Mouse (Mus musculus): Measurements from ENCODE around the gene Hist1h3g.
A peak's percentile ranks its signal among the peaks of the same experiment; 100 is the strongest.

The Hist1h3g gene

DNA sequence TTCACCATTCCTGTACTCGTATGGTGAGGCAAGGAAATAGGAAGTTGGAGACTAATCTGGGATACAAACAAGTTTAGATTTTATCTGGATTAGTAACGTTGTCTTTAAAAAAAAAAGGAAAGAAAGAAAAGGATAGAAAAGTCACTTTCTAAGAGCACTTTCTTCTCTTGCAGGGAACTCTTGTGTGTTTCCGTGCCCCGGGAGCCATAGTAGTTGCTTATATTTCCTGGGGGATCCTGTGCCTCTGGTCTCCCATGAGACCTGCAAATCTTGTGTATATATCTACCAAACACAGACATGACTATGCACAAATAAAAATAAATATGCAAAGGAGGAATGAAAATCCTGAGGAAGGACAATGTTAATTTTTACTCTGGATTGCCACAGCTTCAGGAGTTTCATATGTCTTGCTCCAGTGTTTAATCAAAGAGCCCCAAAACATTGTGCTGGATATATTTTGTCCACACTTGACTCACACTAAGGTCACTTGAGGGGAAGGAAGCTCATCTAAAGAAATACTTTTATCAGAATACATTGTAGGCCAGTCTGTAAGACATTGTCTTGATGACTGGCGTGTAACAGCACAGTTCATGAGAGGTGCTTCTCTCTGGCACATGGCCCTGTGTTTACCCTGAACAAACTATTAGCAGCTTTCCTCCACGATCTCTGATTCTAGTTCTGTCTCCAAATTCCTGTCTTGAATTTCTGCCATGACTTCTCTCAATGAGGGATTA, 41.9 kb downstream of the Hist1h3g start:
- DNase-seq (ENCODE audit: low spot score), result peak; percentile 9

DNA sequence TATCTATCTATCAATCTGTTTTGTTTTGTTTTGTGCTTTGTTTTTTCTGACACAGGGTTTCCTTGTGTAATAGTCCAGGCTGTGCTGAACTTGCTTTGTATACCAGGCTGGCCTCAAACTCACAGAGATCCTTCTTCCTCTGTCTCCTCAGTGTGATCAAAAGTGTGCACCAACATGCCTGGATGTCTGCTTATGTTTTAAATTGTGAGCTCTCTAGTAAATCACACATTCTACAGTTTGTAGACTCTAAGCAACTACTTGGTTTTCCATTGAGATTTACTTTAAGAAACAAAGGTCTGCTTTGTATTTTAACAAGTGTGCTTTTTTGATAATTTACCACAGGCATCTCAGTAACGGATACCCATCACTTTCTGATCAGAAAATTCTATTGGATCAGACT, 42.6 kb downstream of the Hist1h3g start:
- peak; percentile 1 for DNase-seq (ENCODE audit: low spot score)

DNA sequence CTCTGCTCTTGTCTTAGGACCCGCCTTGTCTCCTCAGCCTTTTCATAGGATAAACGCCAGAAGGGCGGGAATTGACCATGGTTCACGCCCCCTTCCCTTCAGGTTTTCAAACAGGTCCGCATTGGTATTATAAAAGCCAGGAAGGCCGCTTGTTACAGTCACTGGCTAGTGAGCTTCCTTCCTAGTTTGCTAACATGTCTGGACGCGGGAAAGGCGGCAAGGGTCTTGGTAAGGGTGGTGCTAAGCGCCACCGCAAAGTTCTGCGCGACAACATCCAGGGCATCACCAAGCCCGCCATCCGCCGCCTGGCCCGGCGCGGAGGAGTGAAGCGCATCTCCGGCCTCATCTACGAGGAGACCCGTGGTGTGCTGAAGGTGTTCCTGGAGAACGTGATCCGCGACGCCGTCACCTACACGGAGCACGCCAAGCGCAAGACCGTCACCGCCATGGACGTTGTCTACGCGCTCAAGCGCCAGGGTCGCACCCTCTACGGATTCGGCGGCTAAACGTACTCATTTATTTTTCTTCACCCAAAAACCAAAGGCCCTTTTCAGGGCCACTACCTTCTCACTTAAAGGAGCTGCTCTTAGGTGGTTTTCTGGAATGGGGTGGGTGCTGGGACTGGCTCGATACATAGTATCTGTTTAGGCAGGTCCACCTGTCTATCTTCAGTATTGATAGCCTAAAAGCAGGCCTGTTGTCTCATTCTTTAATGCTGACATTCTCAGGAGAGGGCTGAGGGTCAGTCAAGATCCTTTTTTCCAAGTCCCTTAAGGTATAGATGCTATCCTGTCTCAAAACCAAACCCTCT, 46.4 kb downstream of the Hist1h3g start, which contains the start of gene Hist1h4d:
TSS of gene Hist1h4d (plus strand) at position 191 of the 811 bp plus-strand sequence.
- DNase-seq (ENCODE audit: low spot score), result peak; percentile 98

DNA sequence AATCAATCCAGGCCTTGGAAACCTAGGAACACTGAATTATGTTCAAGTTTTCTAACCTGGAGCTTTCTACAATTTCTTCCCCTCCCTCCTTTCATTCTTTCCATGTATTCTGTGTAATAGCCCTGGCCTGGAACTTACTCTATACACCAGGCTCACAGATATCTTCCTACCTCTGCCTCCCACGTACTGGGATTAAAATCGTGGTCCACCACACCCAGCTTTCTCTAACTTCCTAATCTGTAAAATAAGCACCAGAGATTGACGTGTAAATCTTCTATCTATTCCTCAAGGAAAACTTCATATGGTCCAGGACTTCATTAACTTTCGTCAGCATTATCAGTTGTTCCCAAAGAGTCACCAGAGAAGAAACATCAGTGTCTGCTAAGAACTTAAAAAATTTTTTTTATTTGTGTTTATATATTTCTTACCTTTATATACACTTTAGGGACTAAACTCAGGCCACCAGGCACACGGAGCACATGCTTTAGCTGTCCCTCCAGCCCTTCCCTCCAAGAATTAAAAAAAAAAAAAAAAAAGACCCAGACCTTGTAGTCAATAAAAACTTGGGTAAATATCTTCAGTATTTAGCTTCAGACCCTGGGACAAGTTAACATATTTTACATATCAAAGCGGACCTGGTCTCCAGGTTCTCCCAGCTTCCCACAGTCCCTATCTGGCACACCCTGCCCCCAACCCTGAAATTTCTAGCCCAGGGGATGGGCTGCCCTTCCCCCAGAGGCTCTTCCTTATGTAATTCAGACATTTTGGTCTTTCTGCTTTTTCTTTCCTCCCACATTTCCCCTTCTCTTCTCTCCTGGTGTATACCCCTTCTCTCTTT, 47.2 kb downstream of the Hist1h3g start:
- no peak for DNase-seq (ENCODE audit: low spot score)

DNA sequence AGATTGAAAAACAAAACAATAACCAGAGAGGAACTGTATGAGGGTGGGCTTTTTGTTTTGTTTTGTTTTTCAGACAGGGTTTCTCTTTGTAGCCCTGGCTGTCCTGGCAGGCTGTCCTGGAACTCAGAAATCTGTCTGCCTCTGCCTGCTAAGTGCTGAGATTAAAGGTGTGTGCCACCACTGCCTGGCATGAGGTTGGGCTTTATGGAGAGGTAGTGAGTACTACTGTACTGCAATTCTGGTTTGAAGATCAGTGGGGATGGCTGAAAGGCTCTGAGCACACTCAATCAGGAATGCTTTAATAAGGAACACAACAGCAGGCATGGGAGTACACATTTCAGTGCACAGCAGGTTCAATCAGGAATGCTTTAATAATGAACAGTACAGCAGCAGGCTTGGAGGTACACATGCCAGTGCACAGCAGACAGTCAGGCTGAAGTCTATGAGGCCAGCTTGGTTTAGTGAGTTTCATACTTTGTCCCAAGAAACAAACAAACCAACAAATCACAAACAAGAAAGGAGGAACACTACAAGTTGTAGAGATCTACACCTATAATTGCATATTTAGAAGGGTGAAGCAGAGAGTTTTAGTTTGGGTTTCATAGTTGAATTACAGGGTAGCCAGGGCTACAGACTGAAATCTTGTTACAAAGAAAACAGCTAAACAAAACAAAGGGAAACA, 48.3 kb downstream of the Hist1h3g start:
- no peak for DNase-seq (ENCODE audit: low spot score)

DNA sequence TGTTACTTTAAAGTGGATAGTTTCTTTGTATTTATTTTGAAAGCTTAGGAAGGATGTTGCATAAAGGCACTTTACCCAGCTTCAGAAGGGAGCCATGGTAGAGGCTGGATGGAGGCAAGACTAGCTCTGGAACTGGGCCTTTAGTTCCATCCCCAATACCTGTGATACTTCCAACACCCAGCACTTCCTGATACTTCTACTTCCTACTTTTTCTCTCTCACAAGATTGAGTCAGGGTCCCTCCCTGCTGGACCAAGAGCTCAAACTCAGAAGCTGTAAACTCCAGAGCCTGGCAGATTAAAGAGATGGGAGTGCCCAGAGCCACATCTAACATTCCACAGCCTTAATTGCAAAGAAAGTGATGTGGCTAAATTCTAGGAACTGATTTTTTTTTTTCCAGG, 49.1 kb downstream of the Hist1h3g start:
- DNase-seq (ENCODE audit: low spot score), result no peak

DNA sequence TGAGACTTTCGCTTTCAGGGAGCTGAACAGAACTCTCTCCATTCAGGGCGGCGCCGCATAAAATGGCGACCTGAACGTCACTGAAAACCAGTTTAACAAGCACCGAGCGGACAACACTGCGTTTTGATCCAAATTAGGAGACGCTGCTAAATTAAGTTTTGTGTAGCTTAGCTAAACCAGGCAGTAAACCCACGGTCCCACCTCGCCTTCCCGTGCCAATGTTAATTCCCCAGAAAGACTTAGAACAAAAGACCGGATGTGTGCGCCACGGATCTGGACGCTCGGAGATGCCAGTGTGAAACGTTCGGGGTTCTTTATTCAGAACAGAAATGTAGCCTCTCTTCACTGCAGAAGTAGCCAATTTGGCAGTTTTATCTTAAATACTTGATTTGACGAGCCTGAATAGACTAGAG, 49.8 kb downstream of the Hist1h3g start:
- peak; percentile 74 for DNase-seq (ENCODE audit: low spot score)
